Comparison of ENCODE assay signal across 13 mouse cellular contexts in genomic region chr12:97360656-97361055, GRCm38 (mm10).
DNase-seq lines count a peak whose midpoint lies in the region; ATAC-seq lines count a peak whose summit lies in the region.
"Had no signal": no experiment of that assay in that cellular context is flagged by ENCODE, and none has a peak within 500 bp of the region (broad histone marks: within the 10 kb centered on the region; RNA-seq: fewer than 3 reads in every experiment).

No protein-coding gene starts in this region.

- H3K4me2 ChIP-seq in neural tube, embryonic 12.5 days (replicated peaks), result no peak overlapping the region
- no peak overlapping the region for H3K4me2 ChIP-seq in hindbrain, embryonic 16.5 days (ENCODE audit: low read length)
- no peak overlapping the region for H3K4me2 ChIP-seq in heart, embryonic 12.5 days
- H3K4me2 ChIP-seq in liver, embryonic 12.5 days, result no peak overlapping the region
- H3K4me2 ChIP-seq: embryonic facial prominence, embryonic 13.5 days had no signal

- H3K4me1 ChIP-seq in neural tube, embryonic 12.5 days, result no peaks in the 10 kb centered on the region
- no peaks in the 10 kb centered on the region for H3K4me1 ChIP-seq in hindbrain, embryonic 16.5 days (ENCODE audit: control insufficient read depth, insufficient read depth, low read depth, low read length)
- H3K4me1 ChIP-seq in heart, embryonic 12.5 days (replicated peaks), result no peaks in the 10 kb centered on the region
- H3K4me1 ChIP-seq in liver, embryonic 12.5 days, result no peaks in the 10 kb centered on the region
- H3K4me1 ChIP-seq: embryonic facial prominence, embryonic 13.5 days had no signal

- intact Hi-C loops in left cerebral cortex, postnatal 10 days (cut with DNase I), result no loop called here

- no peak overlapping the region for H3K4me3 ChIP-seq in neural tube, embryonic 12.5 days
- no peak overlapping the region for H3K4me3 ChIP-seq in hindbrain, embryonic 16.5 days (ENCODE audit: low read length)
- no peak overlapping the region for H3K4me3 ChIP-seq in heart, embryonic 12.5 days
- no peak overlapping the region for H3K4me3 ChIP-seq in liver, embryonic 12.5 days
- H3K4me3 ChIP-seq: embryonic facial prominence, embryonic 13.5 days had no signal

- 19% methylated on average over 2 of the region's 2 CpGs for WGBS in neural tube, embryonic 12.5 days
- 16% methylated on average over 2 of the region's 2 CpGs for WGBS in hindbrain, embryonic 16.5 days
- WGBS in heart, embryonic 12.5 days, result 18% methylated on average over 2 of the region's 2 CpGs
- 14% methylated on average over 2 of the region's 2 CpGs for WGBS in liver, embryonic 12.5 days (ENCODE audit: insufficient replicate concordance)

- ATAC-seq in neural tube, embryonic 12.5 days (ENCODE audit: low FRiP score, low read depth), result peak; percentile 41; the same call in 1 of the 2 replicates
- peak; percentile 45; the same call in 1 of the 2 replicates for ATAC-seq in hindbrain, embryonic 16.5 days
- no peak for ATAC-seq in heart, embryonic 12.5 days (ENCODE audit: insufficient number of reproducible peaks, low FRiP score)
- no peak for ATAC-seq in liver, embryonic 12.5 days

- H3K27me3 ChIP-seq in neural tube, embryonic 12.5 days (replicated peaks), result no peaks in the 10 kb centered on the region
- no peaks in the 10 kb centered on the region for H3K27me3 ChIP-seq in hindbrain, embryonic 16.5 days (replicated peaks; ENCODE audit: control insufficient read depth, insufficient read depth, low read length)
- H3K27me3 ChIP-seq in heart, embryonic 12.5 days (replicated peaks), result no peaks in the 10 kb centered on the region
- no peaks in the 10 kb centered on the region for H3K27me3 ChIP-seq in liver, embryonic 12.5 days (replicated peaks)
- H3K27me3 ChIP-seq: embryonic facial prominence, embryonic 13.5 days had no signal

- no peaks in the 10 kb centered on the region for H3K36me3 ChIP-seq in neural tube, embryonic 12.5 days
- no peaks in the 10 kb centered on the region for H3K36me3 ChIP-seq in hindbrain, embryonic 16.5 days (ENCODE audit: control insufficient read depth, insufficient read depth, low read length)
- H3K36me3 ChIP-seq in heart, embryonic 12.5 days, result no peaks in the 10 kb centered on the region
- H3K36me3 ChIP-seq in liver, embryonic 12.5 days, result no peaks in the 10 kb centered on the region
- H3K36me3 ChIP-seq: embryonic facial prominence, embryonic 13.5 days had no signal

- no peak overlapping the region for H3K27ac ChIP-seq in neural tube, embryonic 12.5 days
- no peak overlapping the region for H3K27ac ChIP-seq in hindbrain, embryonic 16.5 days (ENCODE audit: low read depth, low read length)
- H3K27ac ChIP-seq in heart, embryonic 12.5 days (ENCODE audit: poor library complexity, severe bottlenecking), result no peak overlapping the region
- H3K27ac ChIP-seq in liver, embryonic 12.5 days, result no peak overlapping the region
- H3K27ac ChIP-seq: embryonic facial prominence, embryonic 13.5 days had no signal

- H3K9me3 ChIP-seq in neural tube, embryonic 12.5 days, result no peaks in the 10 kb centered on the region
- no peaks in the 10 kb centered on the region for H3K9me3 ChIP-seq in hindbrain, embryonic 16.5 days (ENCODE audit: control insufficient read depth, low read length)
- no peaks in the 10 kb centered on the region for H3K9me3 ChIP-seq in heart, embryonic 12.5 days (replicated peaks)
- H3K9me3 ChIP-seq in liver, embryonic 12.5 days (replicated peaks), result no peaks in the 10 kb centered on the region
- H3K9me3 ChIP-seq: embryonic facial prominence, embryonic 13.5 days had no signal

- DNase-seq in neural tube, embryonic 10.5 days (ENCODE audit: extremely low spot score, low spot score), result no peak
- DNase-seq in left cerebral cortex, postnatal 10 days (ENCODE audit: extremely low spot score in 1 of 2, low spot score in 2 of 2), result peak; percentile 14 to 20
- DNase-seq in telencephalon, adult 2 months (ENCODE audit: low read depth, low spot score), result peak; percentile 50
- DNase-seq in cerebellum, adult 11-12 months, result no peak
- DNase-seq: gastrocnemius, postnatal 14 days; heart, postnatal 4 days; lung, postnatal 10 days; thymus, adult 18-20 months had no signal

- no peak overlapping the region for H3K9ac ChIP-seq in neural tube, embryonic 12.5 days
- H3K9ac ChIP-seq in hindbrain, embryonic 16.5 days (ENCODE audit: low read depth, low read length), result no peak overlapping the region
- no peak overlapping the region for H3K9ac ChIP-seq in heart, embryonic 12.5 days
- no peak overlapping the region for H3K9ac ChIP-seq in liver, embryonic 12.5 days
- H3K9ac ChIP-seq: embryonic facial prominence, embryonic 13.5 days had no signal

Comparison
In these comparisons a context has a peak if more than half of its experiments do, and no peak if none do; other contexts are left out.
1. ATAC-seq: peak in neural tube, embryonic 12.5 days (single experiment) and hindbrain, embryonic 16.5 days (single experiment); none in heart, embryonic 12.5 days (single experiment) and liver, embryonic 12.5 days (single experiment).
2. DNase-seq: peak in left cerebral cortex, postnatal 10 days (2 of 2) and telencephalon, adult 2 months (single experiment); none in neural tube, embryonic 10.5 days (single experiment) and cerebellum, adult 11-12 months (single experiment).